Mouse (Mus musculus) megakaryocyte, embryonic 14.5 days (primary cell): ENCODE data around the gene 4930539E08Rik.

Source experiments
- FLI1 ChIP-seq: IDR thresholded peaks from 2 replicates; pipeline ENCODE4 v1.6.1; 2012; ENCODE audit warnings: low read length, inconsistent platforms, mixed read lengths
- GATA1 ChIP-seq: IDR thresholded peaks from 3 replicates; pipeline ENCODE4 v1.6.1; 2012; ENCODE audit warnings: mixed read lengths, low read length, inconsistent platforms, borderline replicate concordance

DNA sequence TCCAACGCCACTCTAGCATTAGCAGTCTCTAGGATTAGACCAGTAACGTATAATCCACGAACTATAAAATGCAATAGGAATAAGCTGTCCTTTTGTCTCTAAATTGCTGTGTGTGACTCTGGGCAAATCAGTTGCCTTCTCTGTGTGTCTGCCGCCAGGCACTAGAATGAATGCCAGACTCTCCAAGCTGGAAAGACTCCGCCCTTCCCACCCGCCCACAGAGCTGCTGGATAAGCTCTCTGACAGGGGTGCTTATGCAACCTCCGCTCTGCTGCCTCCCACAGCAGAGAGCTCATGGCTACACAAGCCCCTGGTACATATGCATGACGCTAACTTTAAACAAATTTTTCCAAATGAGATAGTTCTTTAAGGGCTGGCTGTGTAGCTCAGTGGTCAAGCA is 39.8 kb downstream of the 4930539E08Rik start:
- TF ChIP-seq FLI1 (no peak), GATA1 (no peak)
